Mouse (Mus musculus): ENCODE data around the gene Rsf1. TPM values are rescaled to one million over a fixed set of nuclear protein-coding genes. Genes with fewer than 3 reads are reported as not detected.

The Rsf1 gene
- polyA plus RNA-seq, 1 experiment from 2014 or later, result 15.7 TPM

DNA sequence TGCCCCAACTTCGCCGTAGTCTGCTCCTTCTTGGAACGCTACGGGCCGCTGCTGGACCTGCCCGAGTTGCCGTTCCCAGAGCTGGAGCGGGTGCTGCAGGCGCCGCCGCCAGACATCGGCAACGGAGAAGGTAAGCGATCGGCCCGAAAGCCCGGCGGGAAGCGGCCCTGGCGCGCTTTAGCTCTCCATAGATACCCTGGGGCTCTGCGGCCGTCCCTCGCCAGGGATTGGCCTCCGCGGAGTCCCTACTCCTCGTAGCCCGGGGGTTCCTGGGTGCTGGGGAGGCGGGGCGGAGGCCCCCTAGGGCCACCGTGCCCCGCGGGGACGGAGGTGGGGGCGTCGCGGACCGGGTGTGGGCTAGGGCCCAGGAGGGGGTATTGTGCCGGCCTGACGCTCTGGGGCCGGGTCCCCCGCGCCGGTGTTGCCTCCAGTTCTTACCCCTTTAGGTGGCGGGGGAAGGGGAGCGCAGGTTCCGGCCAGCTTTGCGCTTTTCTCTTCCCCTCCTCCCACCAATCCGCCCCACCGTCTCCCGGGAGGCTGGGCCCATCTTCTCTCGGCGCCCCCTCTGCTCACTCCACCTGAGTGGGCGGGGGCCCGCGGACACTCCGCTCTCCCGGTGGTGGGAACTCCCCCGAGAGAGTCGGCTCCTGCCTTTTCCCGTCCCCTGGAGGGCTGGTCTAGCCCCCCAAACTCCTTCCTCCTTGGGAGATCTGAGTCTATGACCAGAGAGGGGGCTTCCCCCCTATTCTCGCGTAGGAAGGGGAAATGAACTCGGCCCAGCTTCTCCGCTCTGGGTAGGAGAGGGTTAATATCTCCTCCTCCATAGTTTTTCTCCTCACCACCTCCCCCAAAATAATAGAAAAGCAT, 520 bp downstream of the Rsf1 start:
- ATAC-seq (ENCODE audit: insufficient number of reproducible peaks, low FRiP score), result peak; percentile 60
- Histone ChIP-seq H3K27me3 (replicated peaks) (no peaks in the 10 kb centered on the region), H3K9ac (peak overlapping the region; percentile 99), H3K27ac (ENCODE audit: poor library complexity, severe bottlenecking) (peak overlapping the region; percentile 99), H3K36me3 (peaks cover 5% of the 10 kb centered on the region; the same call in 1 of the 2 replicates), H3K4me1 (replicated peaks) (peaks cover 5% of the 10 kb centered on the region), H3K9me3 (replicated peaks) (no peaks in the 10 kb centered on the region), H3K4me2 (peak overlapping the region; percentile 81), H3K4me3 (peak overlapping the region; percentile 99)
- WGBS, result under 1% methylated on average over 59 of the region's 65 CpGs

DNA sequence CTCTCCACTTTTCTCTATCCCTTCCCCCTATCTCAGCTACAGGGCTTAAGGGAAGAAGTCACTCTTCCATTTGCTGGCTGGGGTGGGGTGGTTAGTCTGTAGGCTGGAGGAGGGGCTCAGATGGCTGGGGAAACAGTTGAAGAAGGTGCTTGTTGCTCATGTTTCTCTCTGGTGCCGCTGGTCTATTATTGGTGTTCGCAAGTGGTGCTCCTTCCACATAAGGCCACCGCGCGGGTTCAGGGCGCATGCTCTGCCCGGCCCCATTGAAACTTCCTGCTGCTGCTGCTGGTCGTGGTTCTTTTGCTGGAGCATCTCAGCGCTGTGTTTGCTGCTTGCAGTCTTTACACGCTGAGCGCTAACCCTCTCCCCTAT, 1.1 kb downstream of the Rsf1 start:
- Histone ChIP-seq H3K27me3 (replicated peaks) (no peaks in the 10 kb centered on the region), H3K27ac (ENCODE audit: poor library complexity, severe bottlenecking) (peak overlapping the region; percentile 99), H3K9ac (peak overlapping the region; percentile 99), H3K36me3 (peaks cover 3% of the 10 kb centered on the region; the same call in 1 of the 2 replicates), H3K9me3 (replicated peaks) (no peaks in the 10 kb centered on the region), H3K4me1 (replicated peaks) (peaks cover 5% of the 10 kb centered on the region), H3K4me3 (peak overlapping the region; percentile 99), H3K4me2 (peak overlapping the region; percentile 81)
- peak; percentile 60 for ATAC-seq (ENCODE audit: insufficient number of reproducible peaks, low FRiP score)
- 0% methylated on average over 11 of the region's 11 CpGs for WGBS

GRCm38 (mm10) chr7:97588506-97588905, 8.8 kb downstream of the Rsf1 start:
- Histone ChIP-seq H3K27ac (ENCODE audit: poor library complexity, severe bottlenecking) (no peak overlapping the region), H3K4me3 (no peak overlapping the region), H3K9ac (no peak overlapping the region), H3K9me3 (replicated peaks) (no peaks in the 10 kb centered on the region), H3K27me3 (replicated peaks) (no peaks in the 10 kb centered on the region), H3K36me3 (no peaks in the 10 kb centered on the region), H3K4me1 (replicated peaks) (peaks cover 41% of the 10 kb centered on the region), H3K4me2 (no peak overlapping the region)
- ATAC-seq (ENCODE audit: insufficient number of reproducible peaks, low FRiP score), result no peak
- WGBS, result 76% methylated on average over 5 of the region's 5 CpGs

GRCm38 (mm10) chr7:97590488-97590887, 10.8 kb downstream of the Rsf1 start:
- ATAC-seq (ENCODE audit: insufficient number of reproducible peaks, low FRiP score), result no peak
- H3K4me3 ChIP-seq, result no peak overlapping the region
- no peak overlapping the region for H3K9ac ChIP-seq
- H3K4me2 ChIP-seq, result no peak overlapping the region
- H3K4me1 ChIP-seq (replicated peaks), result peaks cover 41% of the 10 kb centered on the region
- H3K36me3 ChIP-seq, result no peaks in the 10 kb centered on the region
- H3K27ac ChIP-seq (ENCODE audit: poor library complexity, severe bottlenecking), result no peak overlapping the region
- no peaks in the 10 kb centered on the region for H3K9me3 ChIP-seq (replicated peaks)
- 7% methylated on average over 3 of the region's 3 CpGs for WGBS
- H3K27me3 ChIP-seq (replicated peaks), result no peaks in the 10 kb centered on the region

DNA sequence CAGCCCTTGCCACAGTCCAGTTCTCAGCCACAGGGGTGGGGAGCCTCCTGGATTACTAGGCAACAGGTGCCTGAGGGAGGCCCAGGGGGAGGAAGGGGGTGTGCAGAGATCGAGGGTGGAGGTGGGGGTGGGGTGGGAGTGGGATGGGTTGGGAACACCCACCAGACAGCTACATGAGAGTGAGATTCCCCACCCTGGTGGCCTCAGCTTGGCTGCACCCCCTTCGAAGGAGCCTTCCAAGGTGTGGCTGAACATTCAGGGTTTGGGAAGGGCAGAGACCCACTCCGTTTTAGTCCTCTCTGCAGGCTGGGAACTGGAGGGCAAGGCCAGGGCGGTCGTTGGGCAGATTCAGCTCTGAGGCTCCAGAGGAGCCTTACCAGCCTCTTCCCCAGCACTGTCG, 11.6 kb downstream of the Rsf1 start:
- 64% methylated on average over 6 of the region's 6 CpGs for WGBS
- H3K9ac ChIP-seq, result no peak overlapping the region
- H3K27me3 ChIP-seq (replicated peaks), result no peaks in the 10 kb centered on the region
- no peak for ATAC-seq (ENCODE audit: insufficient number of reproducible peaks, low FRiP score)
- H3K4me3 ChIP-seq, result no peak overlapping the region
- no peaks in the 10 kb centered on the region for H3K36me3 ChIP-seq
- H3K27ac ChIP-seq (ENCODE audit: poor library complexity, severe bottlenecking), result no peak overlapping the region
- H3K9me3 ChIP-seq (replicated peaks), result no peaks in the 10 kb centered on the region
- no peak overlapping the region for H3K4me2 ChIP-seq
- peaks cover 41% of the 10 kb centered on the region for H3K4me1 ChIP-seq (replicated peaks)

GRCm38 (mm10) chr7:97592396-97592795, 12.7 kb downstream of the Rsf1 start:
- Histone ChIP-seq H3K4me1 (replicated peaks) (peaks cover 41% of the 10 kb centered on the region), H3K36me3 (no peaks in the 10 kb centered on the region), H3K4me2 (no peak overlapping the region), H3K4me3 (no peak overlapping the region), H3K9me3 (replicated peaks) (no peaks in the 10 kb centered on the region), H3K27ac (ENCODE audit: poor library complexity, severe bottlenecking) (no peak overlapping the region), H3K27me3 (replicated peaks) (no peaks in the 10 kb centered on the region), H3K9ac (no peak overlapping the region)
- no peak for ATAC-seq (ENCODE audit: insufficient number of reproducible peaks, low FRiP score)
- WGBS, result 90% methylated on average over 4 of the region's 4 CpGs

GRCm38 (mm10) chr7:97593535-97593934, 13.8 kb downstream of the Rsf1 start:
- no peak overlapping the region for H3K9ac ChIP-seq
- no peak overlapping the region for H3K4me3 ChIP-seq
- peaks cover 37% of the 10 kb centered on the region for H3K4me1 ChIP-seq (replicated peaks)
- WGBS, result 83% methylated on average over 2 of the region's 2 CpGs
- H3K4me2 ChIP-seq, result no peak overlapping the region
- no peaks in the 10 kb centered on the region for H3K36me3 ChIP-seq
- ATAC-seq (ENCODE audit: insufficient number of reproducible peaks, low FRiP score), result no peak
- H3K9me3 ChIP-seq (replicated peaks), result no peaks in the 10 kb centered on the region
- H3K27me3 ChIP-seq (replicated peaks), result no peaks in the 10 kb centered on the region
- H3K27ac ChIP-seq (ENCODE audit: poor library complexity, severe bottlenecking), result no peak overlapping the region

- 87% methylated on average over 2 of the region's 2 CpGs for WGBS
- 0 out of 2 replicates have a peak, but pooled peaks cover 3% of the 10 kb centered on the region for H3K36me3 ChIP-seq
- H3K4me2 ChIP-seq, result no peak overlapping the region
- no peak overlapping the region for H3K27ac ChIP-seq (ENCODE audit: poor library complexity, severe bottlenecking)
- no peaks in the 10 kb centered on the region for H3K9me3 ChIP-seq (replicated peaks)
- no peaks in the 10 kb centered on the region for H3K27me3 ChIP-seq (replicated peaks)
- no peak for ATAC-seq (ENCODE audit: insufficient number of reproducible peaks, low FRiP score)
- H3K4me3 ChIP-seq, result no peak overlapping the region
- 0 out of 2 replicates have a peak, but pooled peaks cover 7% of the 10 kb centered on the region for H3K4me1 ChIP-seq (replicated peaks)
- H3K9ac ChIP-seq, result no peak overlapping the region
Measured at GRCm38 (mm10) chr7:97598548-97598947, 18.9 kb downstream of the Rsf1 start.

DNA sequence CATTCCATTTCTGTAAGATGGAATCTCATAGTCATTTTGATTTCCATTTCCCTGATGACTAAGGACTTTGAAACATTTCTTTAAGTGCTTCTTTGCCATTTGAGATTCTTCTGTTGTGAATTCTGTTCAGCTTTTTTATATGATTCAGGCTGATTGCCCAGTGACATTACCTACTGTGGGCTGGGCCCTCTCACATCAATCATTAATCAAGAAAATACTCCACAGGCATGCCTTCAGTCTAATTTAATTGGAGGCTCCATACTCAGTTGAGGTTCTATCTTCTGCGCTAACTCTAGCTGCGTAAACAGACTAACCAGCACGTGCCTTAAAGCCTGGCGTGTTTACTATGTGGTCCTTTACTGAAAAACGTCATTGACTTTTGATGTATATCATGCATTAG, 41.7 kb downstream of the Rsf1 start:
- Histone ChIP-seq H3K27me3 (replicated peaks) (no peaks in the 10 kb centered on the region), H3K27ac (ENCODE audit: poor library complexity, severe bottlenecking) (no peak overlapping the region), H3K4me1 (replicated peaks) (peaks cover 6% of the 10 kb centered on the region; the same call in 1 of the 2 replicates), H3K9me3 (replicated peaks) (no peaks in the 10 kb centered on the region), H3K36me3 (peaks cover 16% of the 10 kb centered on the region), H3K9ac (no peak overlapping the region), H3K4me3 (no peak overlapping the region), H3K4me2 (no peak overlapping the region)
- WGBS, result 96% methylated on average over 5 of the region's 5 CpGs
- ATAC-seq (ENCODE audit: insufficient number of reproducible peaks, low FRiP score), result no peak

DNA sequence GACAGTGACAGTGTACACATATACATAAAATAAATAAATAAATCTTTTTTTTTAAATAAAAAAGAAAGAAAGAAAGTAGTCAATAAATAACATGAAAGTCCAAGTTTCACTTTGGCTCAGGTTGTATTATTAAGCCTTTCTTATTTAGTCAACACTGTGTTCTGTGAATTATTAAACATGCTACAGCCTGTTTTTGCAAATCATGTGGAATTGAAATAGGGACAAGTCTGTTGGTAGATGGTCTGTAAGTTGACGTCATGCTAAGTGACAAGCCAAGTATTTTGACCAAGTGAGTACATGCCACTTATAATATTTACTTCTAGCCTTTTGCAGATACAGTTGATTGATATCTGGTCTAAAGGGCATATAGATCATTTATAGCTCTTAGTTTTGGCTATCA, 43.0 kb downstream of the Rsf1 start:
- Histone ChIP-seq H3K36me3 (peaks cover 14% of the 10 kb centered on the region), H3K27ac (ENCODE audit: poor library complexity, severe bottlenecking) (no peak overlapping the region), H3K9me3 (replicated peaks) (no peaks in the 10 kb centered on the region), H3K4me2 (no peak overlapping the region), H3K9ac (no peak overlapping the region), H3K27me3 (replicated peaks) (no peaks in the 10 kb centered on the region), H3K4me1 (replicated peaks) (peaks cover 8% of the 10 kb centered on the region; the same call in 1 of the 2 replicates), H3K4me3 (no peak overlapping the region)
- 94% methylated on average over 1 of the region's 1 CpGs for WGBS
- no peak for ATAC-seq (ENCODE audit: insufficient number of reproducible peaks, low FRiP score)

GRCm38 (mm10) chr7:97623402-97623801, 43.7 kb downstream of the Rsf1 start:
- H3K4me1 ChIP-seq (replicated peaks), result peaks cover 12% of the 10 kb centered on the region; the same call in 1 of the 2 replicates
- H3K4me3 ChIP-seq, result no peak overlapping the region
- peaks cover 7% of the 10 kb centered on the region; the same call in 1 of the 2 replicates for H3K36me3 ChIP-seq
- H3K9ac ChIP-seq, result no peak overlapping the region
- H3K9me3 ChIP-seq (replicated peaks), result no peaks in the 10 kb centered on the region
- H3K27me3 ChIP-seq (replicated peaks), result no peaks in the 10 kb centered on the region
- H3K27ac ChIP-seq (ENCODE audit: poor library complexity, severe bottlenecking), result no peak overlapping the region
- H3K4me2 ChIP-seq, result no peak overlapping the region
- no peak for ATAC-seq (ENCODE audit: insufficient number of reproducible peaks, low FRiP score)

Measured in heart, embryonic 12.5 days (tissue).